Mouse (Mus musculus) CH12.LX (cell line): ENCODE results near the gene Gramd1b. TPM values are rescaled to one million over a fixed set of nuclear protein-coding genes. Genes with fewer than 3 reads are reported as not detected.

ENCODE experiments used
- DNase-seq: peaks from one replicate; pipeline ENCODE4 v3.0.0-alpha.2; 2013; ENCODE audit errors: extremely low read depth
- H3K27ac ChIP-seq: 2 replicates; pipeline ENCODE4 v1.5.1; 2012; ENCODE audit warnings: low read depth, mild to moderate bottlenecking, control low read depth, moderate library complexity; ENCODE audit not compliant: insufficient read depth
- H3K27me3 ChIP-seq: replicated peaks from 2 replicates; pipeline ENCODE3; 2012; ENCODE audit warnings: inconsistent platforms
- H3K36me3 ChIP-seq, 2 experiments: replicated peaks in 1 of 2; 2 replicates each; pipeline versions ENCODE3 to v1.6.1; 2012; ENCODE audit warnings: inconsistent platforms in 1 of 2, low read length in 1 of 2, mild to moderate bottlenecking in 1 of 2, mixed read lengths in 1 of 2, moderate library complexity in 1 of 2; ENCODE audit not compliant: control insufficient read depth in 1 of 2, insufficient read depth in 1 of 2
- H3K4me1 ChIP-seq, 2 experiments: 2 replicates each; pipeline ENCODE4 v1.6.1; 2012; ENCODE audit warnings: inconsistent platforms in 1 of 2, moderate library complexity in 1 of 2; ENCODE audit not compliant: insufficient read depth in 2 of 2, control insufficient read depth in 1 of 2
- H3K4me2 ChIP-seq: 2 replicates; pipeline ENCODE4 v1.6.1; 2012; ENCODE audit warnings: low read depth, mild to moderate bottlenecking, control low read depth; ENCODE audit not compliant: poor library complexity, insufficient read depth, severe bottlenecking
- H3K4me3 ChIP-seq, 3 experiments: fragments of 150-350 bp in 1 of 3; sonication (generic) in 1 of 3; replicated peaks in 1 of 3; 2 replicates each; pipeline versions ENCODE3 to v1.5.1; 2011 to 2012; ENCODE audit warnings: low read depth in 2 of 3, low read length in 2 of 3, mild to moderate bottlenecking in 2 of 3, moderate library complexity in 2 of 3, control low read depth in 1 of 3, improper control_type of control experiment in 1 of 3, inconsistent platforms in 1 of 3, mixed read lengths in 1 of 3; ENCODE audit not compliant: poor library complexity in 1 of 3
- H3K79me2 ChIP-seq: replicated peaks from 2 replicates; pipeline ENCODE4 v1.6.1; 2012; ENCODE audit warnings: mild to moderate bottlenecking, moderate library complexity; ENCODE audit not compliant: control insufficient read depth, poor library complexity, insufficient read depth, severe bottlenecking; ENCODE audit errors: extremely low read depth
- H3K9ac ChIP-seq: 2 replicates; pipeline ENCODE4 v1.6.1; 2012; ENCODE audit warnings: low read depth, mild to moderate bottlenecking, control low read depth, moderate library complexity; ENCODE audit not compliant: insufficient read depth
- H3K9me3 ChIP-seq: replicated peaks from 2 replicates; pipeline ENCODE3; 2012; ENCODE audit warnings: low read length, inconsistent platforms, mixed read lengths
- CHD1 ChIP-seq: IDR thresholded peaks from 2 replicates; pipeline ENCODE4 v1.6.1; 2012; ENCODE audit warnings: low read depth, low read length, improper control_type of control experiment, inconsistent platforms
- EP300 ChIP-seq: IDR thresholded peaks from 2 replicates; pipeline ENCODE4 v1.6.1; 2011; ENCODE audit warnings: low read length, improper control_type of control experiment
- GABPA ChIP-seq: IDR thresholded peaks from 2 replicates; pipeline ENCODE4 v1.6.1; 2012; ENCODE audit warnings: low read depth, low read length, improper control_type of control experiment, inconsistent platforms; ENCODE audit not compliant: insufficient replicate concordance
- HCFC1 ChIP-seq: IDR thresholded peaks from 2 replicates; pipeline ENCODE4 v1.6.1; 2012; ENCODE audit warnings: low read depth, mild to moderate bottlenecking, inconsistent platforms, low read length, improper control_type of control experiment
- IRF4 ChIP-seq: IDR thresholded peaks from 2 replicates; pipeline ENCODE4 v1.6.1; 2014; ENCODE audit warnings: low read depth, mild to moderate bottlenecking, inconsistent platforms, low read length, improper control_type of control experiment
- JUND ChIP-seq: conservative IDR thresholded peaks from 2 replicates; pipeline ENCODE4 v1.6.1; 2011; ENCODE audit warnings: low read depth, low read length, improper control_type of control experiment
- KAT2A ChIP-seq: IDR thresholded peaks from 2 replicates; pipeline ENCODE4 v1.6.1; 2012; ENCODE audit warnings: low read length, improper control_type of control experiment, inconsistent platforms; ENCODE audit not compliant: insufficient replicate concordance
- MAFK ChIP-seq: IDR thresholded peaks from 2 replicates; pipeline ENCODE4 v1.6.1; 2011; ENCODE audit warnings: low read length, improper control_type of control experiment; ENCODE audit not compliant: insufficient replicate concordance
- MXI1 ChIP-seq: IDR thresholded peaks from 2 replicates; pipeline ENCODE4 v1.6.1; 2011; ENCODE audit warnings: mild to moderate bottlenecking, low read depth, low read length, improper control_type of control experiment
- NELFE ChIP-seq: IDR thresholded peaks from 2 replicates; pipeline ENCODE4 v1.6.1; 2011; ENCODE audit warnings: low read depth, low read length, improper control_type of control experiment
- NRF1 ChIP-seq: IDR thresholded peaks from 2 replicates; pipeline ENCODE4 v1.6.1; 2014; ENCODE audit warnings: low read depth, mild to moderate bottlenecking, inconsistent platforms, low read length, improper control_type of control experiment, moderate library complexity
- POLR2A ChIP-seq: IDR thresholded peaks from 2 replicates; pipeline ENCODE4 v1.6.1; 2011; ENCODE audit warnings: low read depth, mild to moderate bottlenecking, improper control_type of control experiment, low read length
- RAD21 ChIP-seq: IDR thresholded peaks from 2 replicates; pipeline ENCODE4 v1.6.1; 2011; ENCODE audit warnings: low read depth, mild to moderate bottlenecking, low read length, improper control_type of control experiment, moderate library complexity
- SIN3A ChIP-seq: IDR thresholded peaks from 2 replicates; pipeline ENCODE4 v1.6.1; 2012; ENCODE audit warnings: low read length, improper control_type of control experiment, inconsistent platforms
- TBP ChIP-seq: conservative IDR thresholded peaks from 2 replicates; pipeline ENCODE4 v1.6.1; 2011; ENCODE audit warnings: low read depth, low read length, improper control_type of control experiment
- USF2 ChIP-seq: conservative IDR thresholded peaks from 2 replicates; pipeline ENCODE4 v1.6.1; 2011; ENCODE audit warnings: low read depth, low read length, improper control_type of control experiment
- ZC3H11A ChIP-seq: IDR thresholded peaks from 2 replicates; pipeline ENCODE4 v1.6.1; 2012; ENCODE audit warnings: low read depth, mild to moderate bottlenecking, inconsistent platforms, low read length, improper control_type of control experiment
- ZKSCAN1 ChIP-seq: IDR thresholded peaks from 2 replicates; pipeline ENCODE4 v1.6.1; 2012; ENCODE audit warnings: low read depth, inconsistent platforms, low read length, improper control_type of control experiment, borderline replicate concordance
- ZMIZ1 ChIP-seq: IDR thresholded peaks from 2 replicates; pipeline ENCODE4 v1.6.1; 2012; ENCODE audit warnings: low read depth, mild to moderate bottlenecking, inconsistent platforms, low read length, improper control_type of control experiment
- ZNF384 ChIP-seq: IDR thresholded peaks from 2 replicates; pipeline ENCODE4 v1.6.1; 2012; ENCODE audit warnings: low read depth, low read length, improper control_type of control experiment, inconsistent platforms
- dilution Hi-C: fragments of 300-500 bp; cut with MboI; formaldehyde crosslinking; loops from 2 replicates; pipeline ENCODE4 v1.14.3; 2020; ENCODE audit warnings: low sequenced_read_pairs; ENCODE audit not compliant: extremely low pct_unique_long_range_greater_than_20kb, extremely low pct_ligation_motif_present
- in situ Hi-C: fragments of 300-500 bp; cut with MboI; formaldehyde crosslinking; loops from 3 replicates; pipeline ENCODE4 v1.14.3; 2019; ENCODE audit warnings: low sequenced_read_pairs, low pct_ligation_motif_present, low pct_unique_long_range_greater_than_20kb, mixed read lengths
- polyA plus RNA-seq: library from polyadenylated mRNA; unstranded; fragments of >175 nt; gene quantifications from 2 replicates; pipeline ENCODE4 v1.2.1, GENCODE M21; 2012; ENCODE audit warnings: low read depth; ENCODE audit not compliant: insufficient read length
- total RNA-seq, 2 experiments: library from RNA; depleted of rRNA; stranded (reverse); fragments of 300-350 nt in 1 of 2; fragments of >200 nt in 1 of 2; gene quantifications; 2 replicates each; pipeline ENCODE4 v1.2.3; 2012 to 2014

The Gramd1b gene
- total and polyA plus RNA-seq, 3 experiments: 13.3 to 40.8 (median 16.7) TPM

GRCm38 (mm10) chr9:40307311-40307710 lies 223.9 kb downstream of the Gramd1b start:
- DNase-seq: no peak
- no peak overlapping the region for H3K27ac ChIP-seq
- H3K9me3 ChIP-seq: no peaks in the 10 kb centered on the region
- no peak overlapping the region for H3K4me2 ChIP-seq
- H3K4me3 ChIP-seq: no peak overlapping the region
- in situ Hi-C loops: no loop called here
- no peak overlapping the region for H3K9ac ChIP-seq
- dilution Hi-C loops: no loop called here
- H3K4me1 ChIP-seq: peaks cover 0 to 19% of the 10 kb centered on the region in 2 experiments; a peak in 2 of 4 replicates
- no peaks in the 10 kb centered on the region for H3K79me2 ChIP-seq
- TF ChIP-seq NELFE (no peak), ZKSCAN1 (no peak), IRF4 (no peak), SIN3A (no peak), HCFC1 (no peak), ZNF384 (no peak), NRF1 (no peak), ZC3H11A (no peak), ZMIZ1 (no peak), TBP (no peak)
- H3K27me3 ChIP-seq: no peaks in the 10 kb centered on the region
- H3K36me3 ChIP-seq: peaks cover 60 to 96% of the 10 kb centered on the region in 2 experiments

GRCm38 (mm10) chr9:40304243-40304642 lies 226.9 kb downstream of the Gramd1b start:
- Histone ChIP-seq H3K4me1 (peaks cover 10 to 23% of the 10 kb centered on the region in 2 experiments), H3K27me3 (no peaks in the 10 kb centered on the region), H3K4me3 (no peak overlapping the region), H3K27ac (no peak overlapping the region), H3K36me3 (peaks cover 75 to 96% of the 10 kb centered on the region in 2 experiments), H3K79me2 (no peaks in the 10 kb centered on the region), H3K9ac (no peak overlapping the region), H3K9me3 (no peaks in the 10 kb centered on the region), H3K4me2 (no peak overlapping the region)
- in situ Hi-C loops: no loop called here
- dilution Hi-C loops: no loop called here
- TF ChIP-seq MXI1 (no peak), USF2 (no peak), KAT2A (no peak), POLR2A (no peak), EP300 (no peak), NELFE (no peak), CHD1 (no peak), JUND (no peak), IRF4 (no peak), MAFK (no peak), RAD21 (no peak), GABPA (no peak)
- DNase-seq: no peak
